ENCODE assay signal across 14 mouse cellular contexts in the genomic region with DNA sequence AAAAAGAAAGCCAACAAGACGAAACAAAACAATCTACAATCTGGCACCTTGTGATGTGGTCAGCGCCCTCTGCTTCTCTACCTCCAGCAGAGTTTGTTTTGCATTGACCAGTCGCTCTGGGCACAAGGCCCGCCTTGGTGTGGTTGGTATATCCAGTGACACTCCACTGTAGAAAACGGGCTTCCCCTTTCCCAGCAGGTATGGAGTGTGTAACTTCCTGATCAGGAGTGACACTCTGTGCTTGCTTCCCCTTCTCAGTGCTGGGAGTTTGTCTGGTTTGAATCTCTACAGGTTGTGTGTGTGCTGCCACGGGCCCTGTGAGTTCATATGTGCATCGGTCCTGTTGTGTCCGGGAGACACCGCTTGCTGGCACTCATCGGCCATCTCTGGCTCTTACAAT.
"Had no signal": no experiment of that assay in that cellular context is flagged by ENCODE, and none has a peak within 500 bp of the region (broad histone marks: within the 10 kb centered on the region; RNA-seq: fewer than 3 reads in every experiment).

No protein-coding gene starts in this region.

- ATAC-seq: hindbrain, postnatal 0 days; intestine, embryonic 16.5 days; liver, embryonic 12.5 days had no signal

- DNase-seq: gastrocnemius, postnatal 10 days; heart, postnatal 10 days; heart, postnatal 4 days; kidney, adult 11 months; kidney, adult 2 months; kidney, adult 9 months; kidney, postnatal 14 days; kidney, postnatal 36 days; layer of hippocampus, adult 9-11 months; layer of hippocampus, postnatal 36 days; left cerebral cortex, postnatal 4 days had no signal
